Mouse (Mus musculus) olfactory bulb, adult 2 months (tissue): ENCODE data around the gene Kifc5b.

Experiments
- CTCF ChIP-seq: fragments of 200-500 bp; IDR thresholded peaks from 2 replicates; pipeline ENCODE4 v1.5.1; 2012; ENCODE audit warnings: low read depth, mild to moderate bottlenecking, low read length, moderate library complexity; ENCODE audit not compliant: insufficient read depth
- POLR2A ChIP-seq: fragments of 200-500 bp; IDR thresholded peaks from 2 replicates; pipeline ENCODE4 v1.6.1; 2012; ENCODE audit warnings: mild to moderate bottlenecking, low read depth, low read length, moderate library complexity; ENCODE audit not compliant: insufficient read depth

DNA sequence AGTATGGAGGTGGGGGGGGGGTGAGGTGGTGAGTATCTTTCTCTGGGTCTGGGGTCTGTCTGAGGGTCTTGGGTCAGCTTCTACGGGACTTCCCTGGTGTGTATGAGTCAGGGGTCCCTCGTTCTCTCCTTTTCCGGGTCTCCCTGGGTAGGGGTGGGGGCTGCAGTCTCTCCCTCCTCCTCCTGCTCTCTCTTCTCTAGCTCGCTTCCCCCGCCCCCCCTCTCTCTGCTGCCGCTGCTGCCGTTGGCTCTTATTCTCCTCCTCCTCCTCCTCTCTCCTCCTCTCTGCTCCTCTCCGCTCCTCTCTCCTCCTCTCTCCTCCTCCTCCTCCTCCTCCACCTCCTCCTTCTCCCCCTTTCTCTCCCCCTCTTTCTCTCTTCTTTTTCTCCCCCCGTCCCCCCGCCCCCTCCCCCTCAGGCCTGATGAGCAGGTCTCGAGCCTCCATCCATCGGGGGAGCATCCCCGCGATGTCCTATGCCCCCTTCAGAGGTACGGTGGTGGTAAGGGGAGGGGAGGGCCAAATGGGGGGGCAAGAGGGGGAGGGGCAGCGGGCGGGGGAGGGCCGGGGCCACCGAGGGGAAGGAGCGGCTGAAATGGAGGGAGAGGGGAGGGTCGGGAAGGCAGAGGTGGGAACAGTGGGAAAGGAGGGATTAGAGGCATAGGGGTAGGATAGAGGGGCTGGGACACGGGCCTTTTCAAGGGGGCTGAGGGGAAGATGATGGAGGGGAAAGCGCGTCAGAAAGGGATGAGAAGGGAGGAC, 24.3 kb downstream of the Kifc5b start, which contains the start of gene Syngap1:
- TF ChIP-seq CTCF (no peak), POLR2A (no peak)
